Mouse (Mus musculus) urinary bladder, adult 18-20 months (tissue): ENCODE measurements around the gene Nemf.
"Not testable (repeated sequence)": the region's sequence is repeated elsewhere in the genome, so short reads cannot be mapped to it uniquely, and the experiment has no call there.

Experiments used
- DNase-seq, 2 experiments: peaks; one replicate each; pipeline ENCODE4 v3.0.0; 2022; ENCODE audit warnings: low spot score in 2 of 2, mixed read lengths in 2 of 2

Nemf gene

DNA sequence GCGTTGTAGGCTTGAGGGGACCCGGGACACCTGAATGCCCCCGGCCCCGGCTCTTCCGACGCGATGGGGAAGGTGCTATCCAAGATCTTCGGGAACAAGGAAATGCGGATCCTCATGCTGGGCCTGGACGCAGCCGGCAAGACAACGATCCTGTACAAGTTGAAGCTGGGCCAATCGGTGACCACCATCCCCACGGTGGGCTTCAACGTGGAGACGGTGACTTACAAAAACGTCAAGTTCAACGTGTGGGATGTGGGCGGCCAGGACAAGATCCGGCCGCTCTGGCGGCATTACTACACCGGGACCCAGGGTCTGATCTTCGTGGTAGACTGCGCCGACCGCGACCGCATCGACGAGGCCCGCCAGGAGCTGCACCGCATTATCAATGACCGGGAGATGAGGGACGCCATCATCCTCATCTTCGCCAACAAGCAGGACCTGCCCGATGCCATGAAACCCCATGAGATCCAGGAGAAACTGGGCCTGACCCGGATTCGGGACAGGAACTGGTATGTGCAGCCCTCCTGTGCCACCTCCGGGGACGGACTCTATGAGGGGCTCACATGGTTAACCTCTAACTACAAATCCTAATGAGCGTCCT is 15.9 kb upstream of the Nemf start:
- peak in 1 of 2 experiments; percentile 38 for DNase-seq

- peak; percentile 95 to 96 for DNase-seq
Measured at GRCm38 (mm10) chr12:69371854-69372671, 15.1 kb upstream of the Nemf start, which contains the start of the genes Arf6 and Gm9887. Arf6 (plus strand) TSS chr12:69372150. Gm9887 (minus strand) TSS chr12:69372458.

DNA sequence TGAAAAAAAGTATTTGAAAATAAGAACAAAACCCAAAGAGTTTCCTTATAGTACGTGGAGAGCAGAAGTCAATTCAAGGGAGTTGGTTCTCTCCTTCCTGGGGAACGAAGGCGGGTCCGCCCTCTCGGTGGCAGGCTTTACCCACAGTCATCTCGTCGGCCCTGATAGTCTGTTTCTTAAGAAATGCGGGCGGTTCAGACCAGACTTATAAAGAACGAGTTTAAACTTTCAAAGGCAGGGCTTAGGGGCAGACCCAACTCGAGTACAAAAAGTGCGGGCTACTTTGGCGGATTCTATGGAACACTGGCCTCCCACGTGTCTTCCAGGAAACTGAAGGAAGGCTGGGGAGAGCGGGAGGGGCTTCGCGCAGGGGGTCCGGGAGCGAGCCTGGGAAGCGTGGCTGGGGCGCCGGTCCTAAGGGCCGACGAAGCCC is 14.5 kb upstream of the Nemf start:
- no peak for DNase-seq

DNA sequence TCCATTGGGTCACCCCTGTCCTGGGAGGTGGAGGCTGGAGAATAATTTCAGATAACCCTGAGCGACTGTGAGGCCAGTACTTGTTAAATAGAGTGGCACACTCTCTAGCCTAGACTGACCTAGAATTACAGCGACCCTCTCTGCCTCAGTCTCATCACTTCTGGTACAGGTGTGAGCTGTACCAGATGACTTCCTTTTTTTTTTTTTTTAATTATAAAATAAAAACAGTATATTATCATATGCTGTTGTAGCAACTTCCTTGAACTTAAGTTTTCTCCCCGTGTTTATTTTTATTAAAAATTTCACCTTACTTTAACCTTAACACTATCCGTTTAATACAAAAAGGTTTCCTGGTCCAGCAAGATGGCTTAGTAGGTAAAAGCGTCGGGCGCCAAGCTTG is 14.0 kb upstream of the Nemf start:
- no peak for DNase-seq

GRCm38 (mm10) chr12:69367557-69367956 is 10.6 kb upstream of the Nemf start:
- no peak for DNase-seq

DNA sequence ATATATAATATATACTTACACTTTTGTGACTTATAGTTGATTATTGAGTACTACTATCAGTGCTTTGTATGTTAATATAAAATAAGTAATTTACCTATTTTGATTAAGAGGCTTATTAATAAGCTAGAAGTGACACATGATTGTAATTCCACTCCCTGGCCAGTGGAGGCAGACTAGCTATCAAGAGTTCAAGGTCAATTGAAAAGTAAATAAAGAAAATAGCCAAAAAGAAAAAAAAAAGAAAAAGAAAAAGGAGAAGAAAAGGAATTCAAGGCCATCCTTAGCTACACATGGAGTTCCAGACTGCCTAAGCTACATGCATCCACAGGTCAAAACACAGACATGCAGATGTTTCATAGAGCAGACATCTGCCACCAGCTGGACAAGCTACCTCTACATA is 9.5 kb upstream of the Nemf start:
- DNase-seq, result no peak

DNA sequence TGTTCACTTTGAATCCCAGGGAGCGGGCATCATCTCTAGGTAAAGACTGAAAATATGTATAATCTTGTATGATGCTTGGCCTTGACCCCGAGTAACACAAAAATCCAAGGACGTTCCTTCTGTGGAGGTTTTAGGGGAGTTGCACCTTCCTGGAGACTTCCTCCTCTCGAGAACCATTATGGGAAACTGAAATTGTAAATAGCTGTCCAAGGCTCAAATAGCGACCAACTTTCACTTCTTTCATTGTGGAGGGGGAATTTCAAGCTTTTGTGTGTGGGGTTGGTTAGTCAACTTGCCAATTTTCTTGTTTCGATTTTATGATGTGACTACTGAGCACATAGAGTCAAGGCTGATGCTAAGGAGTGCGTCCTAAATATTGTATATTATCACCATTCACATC is 8.8 kb upstream of the Nemf start:
- DNase-seq, result no peak

DNA sequence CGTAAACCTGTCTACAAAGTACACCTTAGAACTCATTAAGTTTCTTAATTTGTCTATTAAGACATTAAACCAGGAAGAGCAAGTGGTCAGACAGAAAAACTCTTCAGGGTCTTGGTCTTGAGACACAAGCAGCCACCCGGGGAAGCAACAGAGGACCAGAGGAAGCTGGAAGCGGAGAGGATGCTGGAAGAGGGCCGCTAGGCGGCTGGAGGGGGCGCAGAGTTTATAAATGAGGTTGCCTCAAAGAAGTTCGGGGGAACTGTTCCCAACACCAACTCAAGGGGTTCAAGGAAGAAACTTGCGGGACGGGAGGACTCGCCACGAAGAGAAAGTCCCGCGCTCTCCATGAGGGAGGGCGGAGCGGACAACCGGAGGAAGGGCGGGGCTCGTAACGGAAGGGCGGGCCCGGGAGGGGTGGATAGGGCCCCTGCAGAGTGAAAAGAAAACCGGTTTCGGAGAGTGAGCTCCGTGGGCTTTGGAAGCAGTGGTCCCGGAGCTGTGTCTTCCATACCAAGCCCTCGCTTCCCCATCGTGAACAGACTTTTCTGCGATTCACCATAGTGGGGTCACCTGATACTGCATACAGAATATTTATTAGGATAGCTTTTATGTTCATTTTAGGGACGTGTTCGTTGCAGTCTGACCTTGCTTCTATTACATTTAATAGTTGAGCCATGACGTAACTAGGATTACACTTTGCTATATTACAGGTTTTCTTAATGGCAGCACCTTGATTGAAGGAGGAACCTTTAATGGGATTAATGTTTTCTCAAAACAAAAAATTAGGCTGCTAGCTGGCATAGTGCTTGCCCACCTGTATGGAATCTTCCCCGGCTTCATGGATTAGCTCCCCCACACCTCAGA is 7.2 kb upstream of the Nemf start:
- DNase-seq, result peak; percentile 76 to 84

GRCm38 (mm10) chr12:69363110-69363509 is 6.1 kb upstream of the Nemf start:
- DNase-seq, result not testable (repeated sequence)

- no peak for DNase-seq
Measured at GRCm38 (mm10) chr12:69362388-69362787, 5.4 kb upstream of the Nemf start.

GRCm38 (mm10) chr12:69361919-69362318 is 5.0 kb upstream of the Nemf start:
- DNase-seq, result no peak

DNA sequence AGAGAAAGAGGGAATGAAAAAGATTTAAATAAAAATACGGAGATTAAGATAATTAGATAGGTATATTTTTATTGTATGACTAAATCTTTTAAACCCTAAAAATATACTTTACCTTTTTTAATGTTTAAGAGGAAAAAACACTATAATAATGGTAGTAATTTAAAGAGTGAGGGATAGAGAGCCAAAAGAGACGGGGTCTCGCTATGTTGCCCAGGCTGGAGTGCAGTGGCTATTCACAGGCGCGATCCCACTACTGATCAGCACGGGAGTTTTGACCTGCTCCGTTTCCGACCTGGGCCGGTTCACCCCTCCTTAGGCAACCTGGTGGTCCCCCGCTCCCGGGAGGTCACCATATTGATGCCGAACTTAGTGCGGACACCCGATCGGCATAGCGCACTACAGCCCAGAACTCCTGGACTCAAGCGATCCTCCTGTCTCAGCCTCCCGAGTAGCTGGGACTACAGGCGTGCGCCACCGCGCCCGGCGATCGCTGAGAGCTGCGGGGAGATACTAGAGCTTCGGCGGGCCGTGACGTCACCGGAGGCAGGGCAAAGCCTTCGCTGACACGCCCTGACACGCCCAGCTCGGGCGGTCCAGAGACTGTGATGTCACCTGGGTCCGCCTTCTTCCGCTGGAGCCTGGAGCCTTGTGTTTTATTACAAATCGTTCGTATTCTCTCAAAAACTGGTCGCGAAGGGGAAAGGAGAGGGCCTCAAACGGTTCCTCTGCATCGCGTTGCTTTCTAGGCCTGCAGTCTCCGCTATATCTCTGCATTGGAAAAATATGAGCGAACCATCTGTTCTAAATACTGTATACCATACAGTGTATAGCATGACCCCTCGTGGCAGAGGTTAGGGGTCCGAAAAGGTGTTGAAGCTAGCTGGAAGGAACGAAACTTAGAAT is 4.3 kb upstream of the Nemf start:
- peak; percentile 98 for DNase-seq

DNA sequence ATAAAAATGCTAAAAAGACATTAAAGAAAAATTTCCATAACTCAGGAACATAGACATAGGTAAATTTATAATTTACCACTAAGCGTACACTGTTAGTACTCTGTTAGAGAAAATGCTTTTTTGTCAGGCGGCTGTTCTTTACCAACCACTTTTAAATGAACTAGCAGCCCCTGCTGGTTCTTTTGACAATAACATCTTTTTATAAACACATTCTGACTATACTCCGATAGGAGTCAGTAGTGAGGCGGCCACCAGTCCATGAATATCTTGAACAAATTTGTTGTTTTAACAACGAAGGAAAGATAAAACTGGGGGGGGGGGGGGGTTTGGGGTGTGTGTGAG is 3.7 kb upstream of the Nemf start:
- DNase-seq, result no peak

GRCm38 (mm10) chr12:69357300-69357646 is 308 bp upstream of the Nemf start:
- DNase-seq, result no peak

DNA sequence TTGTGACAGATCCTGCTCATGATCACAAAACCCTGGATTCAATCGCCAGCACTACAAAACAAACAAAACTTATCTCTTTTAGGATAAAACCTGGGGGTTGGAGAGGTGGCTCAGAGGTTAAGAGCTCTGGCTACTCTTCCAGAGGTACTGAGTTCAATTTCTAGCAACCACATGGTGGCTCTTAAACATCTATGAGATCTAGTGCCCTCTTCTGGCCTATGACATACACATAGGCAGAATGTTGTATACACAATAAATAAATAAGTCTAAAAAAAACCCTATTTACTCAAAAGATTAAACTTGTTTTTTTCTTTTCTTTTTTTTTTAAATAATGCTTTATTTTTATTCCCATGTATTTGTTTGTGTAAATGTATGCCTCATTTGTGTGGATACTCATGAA is 5.3 kb downstream of the Nemf start:
- no peak for DNase-seq

DNA sequence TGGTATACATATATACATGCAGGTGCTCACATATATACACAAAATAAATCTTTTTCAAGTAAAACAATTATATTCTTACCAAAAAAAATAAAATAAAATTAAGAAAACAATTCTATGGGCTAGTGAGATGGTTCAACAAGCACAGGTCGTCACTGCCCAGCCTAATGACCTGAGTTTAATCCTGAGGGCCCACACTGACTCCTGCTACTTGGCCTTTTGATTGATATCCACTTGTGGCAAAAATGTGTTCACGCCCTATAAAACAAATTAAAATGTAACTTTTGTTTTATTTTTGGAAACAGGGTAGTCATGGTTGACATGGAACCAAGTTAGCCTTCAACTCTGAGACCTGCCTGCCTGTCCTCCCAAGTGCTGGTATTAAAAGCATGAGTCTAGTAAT is 7.0 kb downstream of the Nemf start:
- DNase-seq, result no peak

DNA sequence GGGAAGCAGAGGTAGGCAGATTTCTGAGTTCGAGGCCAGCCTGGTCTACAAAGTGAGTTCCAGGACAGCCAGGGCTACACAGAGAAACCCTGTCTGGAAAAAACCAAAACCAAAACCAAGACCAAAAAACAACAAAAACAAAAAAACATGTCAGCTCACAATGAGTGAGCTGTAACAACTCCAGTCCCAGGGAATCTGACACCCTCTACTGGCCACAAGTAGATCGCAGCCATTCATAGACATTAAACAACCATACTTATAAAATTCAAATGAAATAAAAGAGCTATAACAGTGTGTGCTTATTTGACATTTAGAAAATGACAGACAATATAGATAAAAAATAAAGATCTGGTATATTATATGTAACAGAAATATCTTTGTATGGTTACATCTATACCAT is 23.4 kb downstream of the Nemf start:
- peak in 1 of 2 experiments; percentile 5 for DNase-seq

- DNase-seq, result no peak
Measured at GRCm38 (mm10) chr12:69332147-69332546, 24.8 kb downstream of the Nemf start.

DNA sequence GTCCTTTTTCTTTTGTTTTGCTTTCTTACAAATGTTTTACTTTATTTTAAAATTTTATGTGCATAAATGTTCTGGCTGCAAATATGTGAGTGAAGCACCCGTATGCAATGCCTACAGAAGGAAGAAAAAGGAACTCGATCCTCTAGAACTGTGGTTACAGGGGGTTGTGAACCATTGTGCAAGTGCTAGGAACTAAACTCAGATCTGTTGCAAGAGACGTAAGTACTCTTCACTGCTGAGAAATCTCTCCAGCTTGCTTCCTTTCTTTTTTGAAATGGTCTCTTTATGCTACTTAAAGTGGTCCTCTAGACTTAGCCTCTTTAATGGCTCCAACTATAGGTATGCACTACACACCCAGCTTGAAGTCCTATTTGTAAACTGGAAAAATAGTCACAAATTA is 25.8 kb downstream of the Nemf start:
- DNase-seq, result no peak

DNA sequence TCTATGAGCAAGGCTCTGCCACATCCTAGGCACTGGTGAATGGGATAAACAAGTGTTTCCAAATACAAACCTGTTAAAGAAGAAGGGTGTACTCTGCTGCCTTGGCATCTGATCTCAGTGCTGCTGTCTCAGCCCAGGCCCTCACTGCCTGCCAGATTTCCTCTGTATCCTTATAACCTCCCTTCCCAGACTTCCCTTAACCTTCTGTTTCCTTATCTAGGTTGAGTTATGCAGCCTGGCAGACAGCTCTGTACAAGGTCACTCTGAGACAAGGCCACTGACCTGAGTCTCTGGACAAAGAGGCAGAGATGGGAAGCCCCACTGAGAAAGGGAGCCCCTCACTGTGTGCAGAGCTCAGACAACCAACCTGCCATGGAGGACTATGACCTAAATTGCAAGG is 38.5 kb downstream of the Nemf start:
- DNase-seq, result no peak

DNA sequence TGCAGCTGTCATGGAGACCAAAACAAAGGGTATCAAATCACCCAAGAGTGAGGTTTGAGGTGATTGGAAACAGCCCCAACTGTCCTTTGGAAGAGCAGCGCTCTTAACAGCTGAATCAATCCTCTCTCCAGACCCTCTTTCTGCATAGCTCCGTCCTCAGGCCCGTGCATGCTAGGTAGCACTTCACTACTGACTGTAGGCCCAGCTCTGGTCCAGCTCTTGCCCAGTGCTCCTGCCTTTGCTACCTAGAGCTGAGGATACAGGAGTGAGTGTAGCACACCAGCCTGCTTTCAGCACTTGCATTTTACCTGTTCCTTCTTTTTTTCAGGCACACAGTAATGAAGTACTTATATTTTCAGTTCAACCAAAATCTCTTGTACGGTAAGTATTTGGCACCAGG is 47.3 kb downstream of the Nemf start:
- no peak for DNase-seq

- DNase-seq, result no peak
Measured at GRCm38 (mm10) chr12:69306333-69306732, 50.6 kb downstream of the Nemf start.
